Comparison of ENCODE assay signal across 8 mouse cellular contexts in the genomic region with DNA sequence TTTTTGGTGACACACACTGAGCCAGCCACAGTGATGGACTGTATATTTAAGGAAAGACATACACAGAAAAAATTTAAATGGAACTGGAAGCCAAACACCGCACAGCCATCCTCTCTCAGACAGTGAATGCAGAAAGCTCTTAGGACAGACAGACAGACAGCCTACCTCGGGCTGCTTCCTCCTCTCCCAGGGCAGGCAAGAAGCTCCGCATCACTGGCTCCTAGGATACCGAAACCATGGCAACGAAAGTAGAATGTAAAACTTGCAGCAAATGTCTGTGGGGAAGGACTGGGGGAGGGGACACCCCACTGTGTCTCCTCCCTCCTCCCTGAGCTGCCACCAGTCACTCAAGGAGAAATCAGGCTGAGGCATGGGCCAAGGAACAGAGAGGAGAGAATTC. TPM values are rescaled to one million over a fixed set of nuclear protein-coding genes. Genes with fewer than 3 reads are reported as not detected.
DNase-seq lines count a peak whose midpoint lies in the region; ATAC-seq and TF ChIP-seq lines count a peak whose summit lies in the region.

No protein-coding gene starts in this region.

- peaks cover 49% of the 10 kb centered on the region for H3K36me3 ChIP-seq in heart, postnatal 0 days (replicated peaks; ENCODE audit: control insufficient read depth, insufficient read depth, low read length)
- H3K36me3 ChIP-seq in hindbrain, embryonic 11.5 days (ENCODE audit: control insufficient read depth, insufficient read depth, low read length) = no peaks in the 10 kb centered on the region

- DNase-seq in heart, postnatal 0 days (ENCODE audit: low spot score) = no peak
- no peak for DNase-seq in heart, postnatal 10 days
- peak; percentile 89 for DNase-seq in hindbrain, embryonic 11.5 days (ENCODE audit: low spot score)
- DNase-seq in left cerebral cortex, adult 9 months (ENCODE audit: low spot score in 2 of 2) = peak; percentile 84 to 90
- DNase-seq in monocyte, adult 2 months (ENCODE audit: low read depth in 1 of 2, low spot score in 2 of 2) = peak; percentile 48 to 59
- DNase-seq in cerebellum, adult 2 months = no peak

- peak overlapping the region; percentile 27; the same call in 1 of the 2 replicates for H3K27ac ChIP-seq in heart, postnatal 0 days (ENCODE audit: low read depth)
- H3K27ac ChIP-seq in brown adipose tissue, adult 24 weeks (replicated peaks; ENCODE audit: low read depth, low read length) = peak overlapping the region; percentile 71
- H3K27ac ChIP-seq in hindbrain, embryonic 11.5 days (ENCODE audit: low read depth, low read length) = peak overlapping the region; percentile 73
- H3K27ac ChIP-seq in cerebellum, adult 2 months (ENCODE audit: insufficient read depth, low read length) = no peak overlapping the region

- H3K4me3 ChIP-seq in heart, postnatal 0 days (ENCODE audit: low read depth, low read length) = no peak overlapping the region
- H3K4me3 ChIP-seq in brown adipose tissue, adult 24 weeks (ENCODE audit: insufficient read depth, low read depth, low read length) = no peak overlapping the region
- H3K4me3 ChIP-seq in hindbrain, embryonic 11.5 days (ENCODE audit: low read depth, low read length) = no peak overlapping the region
- no peak overlapping the region for H3K4me3 ChIP-seq in cerebellum, adult 2 months (replicated peaks; ENCODE audit: insufficient read depth, low read depth, low read length)

- H3K9ac ChIP-seq in heart, postnatal 0 days (replicated peaks; ENCODE audit: low read depth, low read length) = no peak overlapping the region
- peak overlapping the region; percentile 35 for H3K9ac ChIP-seq in hindbrain, embryonic 11.5 days (ENCODE audit: low read depth, low read length)

- ATAC-seq in heart, postnatal 0 days (ENCODE audit: insufficient read depth, low read depth) = no peak
- no peak; the same call in 1 of the 2 replicates for ATAC-seq in hindbrain, embryonic 11.5 days (ENCODE audit: low FRiP score)
- no peak for ATAC-seq in activated CD4-positive, CD25-positive, alpha-beta regulatory T cell, adult 4 months

- peaks cover 54% of the 10 kb centered on the region for H3K4me1 ChIP-seq in heart, postnatal 0 days (ENCODE audit: control insufficient read depth, insufficient read depth)
- H3K4me1 ChIP-seq in brown adipose tissue, adult 24 weeks (ENCODE audit: control insufficient read depth, insufficient read depth, insufficient read length, low read length) = peaks cover 22% of the 10 kb centered on the region
- H3K4me1 ChIP-seq in hindbrain, embryonic 11.5 days (replicated peaks; ENCODE audit: control insufficient read depth, insufficient read depth, low read length) = peaks cover 40% of the 10 kb centered on the region
- peaks cover 16% of the 10 kb centered on the region for H3K4me1 ChIP-seq in cerebellum, adult 2 months (ENCODE audit: control insufficient read depth, insufficient read depth, low read length)

- no peak for TF ChIP-seq EP300 in heart, postnatal 0 days (IDR thresholded peaks at IDR 0.05; ENCODE audit: low read depth)

- 70% methylated on average over 5 of the region's 5 CpGs for WGBS in heart, postnatal 0 days
- whole genome bisulfite sequencing in hindbrain, embryonic 11.5 days = 16% methylated on average over 5 of the region's 5 CpGs
- WGBS in cerebellum, adult 2 months = 50% methylated on average over 5 of the region's 5 CpGs

- TF ChIP-seq POLR2A in cerebellum, adult 2 months (IDR thresholded peaks at IDR 0.05; ENCODE audit: borderline replicate concordance, insufficient read depth, low read length) = no peak

- H3K4me2 ChIP-seq in heart, postnatal 0 days (ENCODE audit: low read depth, low read length) = no peak overlapping the region
- H3K4me2 ChIP-seq in hindbrain, embryonic 11.5 days (replicated peaks; ENCODE audit: low read depth, low read length) = 0 out of 2 replicates have a peak overlapping the region, but pooled peaks have one; percentile 18

- no peak for TF ChIP-seq CTCF in heart, postnatal 0 days (IDR thresholded peaks at IDR 0.05; ENCODE audit: low read depth)
- TF ChIP-seq CTCF in cerebellum, adult 2 months (IDR thresholded peaks at IDR 0.05; ENCODE audit: borderline replicate concordance, insufficient read depth, low read depth, low read length) = no peak

- no peaks in the 10 kb centered on the region for H3K9me3 ChIP-seq in heart, postnatal 0 days (replicated peaks; ENCODE audit: control insufficient read depth, low read length)
- no peaks in the 10 kb centered on the region for H3K9me3 ChIP-seq in hindbrain, embryonic 11.5 days (ENCODE audit: control insufficient read depth, low read length)

- H3K27me3 ChIP-seq in heart, postnatal 0 days (ENCODE audit: control insufficient read depth, insufficient read depth, low read length) = no peaks in the 10 kb centered on the region
- H3K27me3 ChIP-seq in hindbrain, embryonic 11.5 days (ENCODE audit: control insufficient read depth, insufficient read depth, low read length) = peaks cover 2% of the 10 kb centered on the region; the same call in 1 of the 2 replicates
- no peaks in the 10 kb centered on the region for H3K27me3 ChIP-seq in cerebellum, adult 2 months (ENCODE audit: control insufficient read depth, insufficient read depth, low read length)

- intact Hi-C loops in heart, postnatal 10 days (cut with DNase I) = no loop called here

RNA-seq across cellular contexts. Expression of a gene that starts 18.2 kb away (rescaled TPM):
- 48.5 and 50.0 TPM in 2 replicates for total RNA-seq in heart, postnatal 0 days (2014; rRNA removed; ENCODE audit: low replicate concordance)
- 18.4 and 18.5 TPM in 2 replicates for polyA plus RNA-seq in heart, postnatal 0 days (2015; fragmentation: Nextera tagmentation; extraction: Ambion mirVana)
- total RNA-seq in heart, postnatal 10 days (2021) = 10 to 100 TPM; 35.2 to 41.9 TPM
- 21.7 and 21.9 TPM in 2 replicates for polyA plus RNA-seq in brown adipose tissue, adult 24 weeks (2012; ENCODE audit: insufficient read depth, insufficient read length, missing spikeins)
- polyA plus RNA-seq in hindbrain, embryonic 11.5 days (2014; fragmentation: Nextera tagmentation; extraction: Ambion mirVana) = 22.0 and 22.6 TPM in 2 replicates
- polyA plus RNA-seq in activated CD4-positive, CD25-positive, alpha-beta regulatory T cell, adult 4 months (2017; shearing (Covaris generic)) = 10 to 100 TPM; 18.4 to 20.7 TPM
- polyA plus RNA-seq in cerebellum, adult 2 months (2012; rRNA removed) = 48.6 and 52.3 TPM in 2 replicates

RNA-seq across cellular contexts. Expression of a gene that starts 54.1 kb away (rescaled TPM):
- 30.3 and 35.6 TPM in 2 replicates for total RNA-seq in heart, postnatal 0 days (2014; rRNA removed; ENCODE audit: low replicate concordance)
- 17.0 and 17.4 TPM in 2 replicates for polyA plus RNA-seq in heart, postnatal 0 days (2015; fragmentation: Nextera tagmentation; extraction: Ambion mirVana)
- total RNA-seq in heart, postnatal 10 days (2021) = 100 to 1,000 TPM in 1 of 2 experiments, 10 to 100 TPM in 1; 65.8 to 116 TPM
- 6.1 and 17.7 TPM in 2 replicates for polyA plus RNA-seq in brown adipose tissue, adult 24 weeks (2012; ENCODE audit: insufficient read depth, insufficient read length, missing spikeins)
- 4.6 and 5.5 TPM in 2 replicates for polyA plus RNA-seq in hindbrain, embryonic 11.5 days (2014; fragmentation: Nextera tagmentation; extraction: Ambion mirVana)
- 10 to 100 TPM; 17.5 to 31.2 TPM for polyA plus RNA-seq in activated CD4-positive, CD25-positive, alpha-beta regulatory T cell, adult 4 months (2017; shearing (Covaris generic))
- polyA plus RNA-seq in cerebellum, adult 2 months (2012; rRNA removed) = 48.3 and 53.9 TPM in 2 replicates

Comparison
In these comparisons a context has a peak if more than half of its experiments do, and no peak if none do; other contexts are left out.
1. DNase-seq: peak in hindbrain, embryonic 11.5 days (single experiment), left cerebral cortex, adult 9 months (2 of 2) and monocyte, adult 2 months (2 of 2); none in heart, postnatal 0 days (single experiment), heart, postnatal 10 days (0 of 2) and cerebellum, adult 2 months (0 of 2).